Mouse (Mus musculus) intestine, postnatal 0 days (tissue): Measurements from ENCODE around the gene Fancm. TPM values are rescaled to one million over a fixed set of nuclear protein-coding genes. Genes with fewer than 3 reads are reported as not detected.
"Not testable (repeated sequence)": the region's sequence is repeated elsewhere in the genome, so short reads cannot be mapped to it uniquely, and the experiment has no call there.

Source experiments
- ATAC-seq: fragments of 200-750 bp; cut with Nextera tagmentation; 2 replicates; pipeline ENCODE4 v1.8.0; 2017; ENCODE audit warnings: mild to moderate bottlenecking, moderate TSS enrichment, moderate library complexity
- H3K27ac ChIP-seq: fragments of 300-500 bp; sonication (generic); 2 replicates; pipeline ENCODE4 v1.5.1; 2014; ENCODE audit warnings: mild to moderate bottlenecking, low read depth, low read length, moderate library complexity
- H3K27me3 ChIP-seq: fragments of 300-500 bp; sonication (generic); replicated peaks from 2 replicates; pipeline ENCODE4 v1.6.1; 2014; ENCODE audit warnings: low read length, mixed read lengths; ENCODE audit not compliant: control insufficient read depth, insufficient read depth
- H3K36me3 ChIP-seq: fragments of 300-500 bp; sonication (generic); 2 replicates; pipeline ENCODE4 v1.6.1; 2014; ENCODE audit warnings: mild to moderate bottlenecking, moderate library complexity; ENCODE audit not compliant: control insufficient read depth, insufficient read depth
- H3K4me1 ChIP-seq: fragments of 300-500 bp; sonication (generic); replicated peaks from 2 replicates; pipeline ENCODE4 v1.6.1; 2014; ENCODE audit warnings: antibody characterized with exemption, low read length, mixed read lengths; ENCODE audit not compliant: control insufficient read depth, insufficient read depth
- H3K4me2 ChIP-seq: fragments of 300-500 bp; sonication (generic); replicated peaks from 2 replicates; pipeline ENCODE4 v1.6.1; 2014; ENCODE audit warnings: low read depth, mild to moderate bottlenecking, moderate library complexity
- H3K4me3 ChIP-seq: fragments of 300-500 bp; sonication (generic); 2 replicates; pipeline ENCODE4 v1.5.1; 2014; ENCODE audit warnings: low read depth, low read length
- H3K9ac ChIP-seq: fragments of 300-500 bp; sonication (generic); 2 replicates; pipeline ENCODE4 v1.6.1; 2014; ENCODE audit warnings: mild to moderate bottlenecking, low read depth, low read length
- H3K9me3 ChIP-seq: fragments of 300-500 bp; sonication (generic); 2 replicates; pipeline ENCODE4 v1.6.1; 2016; ENCODE audit warnings: mixed run types; ENCODE audit not compliant: control insufficient read depth
- CTCF ChIP-seq: sonication (generic); IDR thresholded peaks from 2 replicates; pipeline ENCODE4 v1.5.1; 2016; ENCODE audit warnings: low read depth, mild to moderate bottlenecking, control low read depth, antibody characterized with exemption, moderate library complexity
- WGBS: fragments of 180-500 bp; shearing (Covaris S2); extraction: QIAGEN DNeasy Blood & Tissue Kit; methylation state at CpG from one replicate; pipeline ENCODE4 v1.1.7; 2014; 5-methylcytosine and 5-hydroxymethylcytosine counted together
- polyA plus RNA-seq: library from polyadenylated mRNA; unstranded; fragments of >200 nt; fragmentation: Nextera tagmentation; extraction: Ambion mirVana; gene quantifications from 2 replicates; pipeline ENCODE4 v1.2.1, GENCODE M21; 2015

Gene Fancm
- polyA plus RNA-seq, 1 experiment from 2014 or later: 2.1 TPM

DNA sequence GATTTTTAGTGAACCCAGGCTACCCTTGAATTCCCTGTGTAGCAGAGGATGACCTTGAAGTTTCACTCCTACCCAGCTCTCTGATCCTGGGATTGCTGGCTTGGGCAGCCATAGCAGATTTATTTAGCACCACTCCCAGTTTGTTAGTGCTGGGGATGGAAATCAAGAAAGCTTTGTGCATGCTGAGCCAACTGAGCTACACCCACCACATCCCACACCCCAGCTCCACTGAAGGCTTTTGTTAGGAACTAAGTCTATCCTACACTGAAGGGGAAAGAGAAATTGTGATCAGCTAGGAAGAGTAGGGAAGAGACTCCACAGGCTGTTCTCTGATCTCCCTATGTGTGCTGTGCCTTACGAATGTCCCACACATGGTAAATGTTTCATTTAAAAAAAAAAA lies 37.4 kb downstream of the Fancm start:
- Histone ChIP-seq H3K4me2 (no peak overlapping the region), H3K9me3 (no peaks in the 10 kb centered on the region), H3K4me1 (no peaks in the 10 kb centered on the region), H3K9ac (no peak overlapping the region), H3K27ac (no peak overlapping the region), H3K4me3 (no peak overlapping the region), H3K36me3 (peaks cover 5% of the 10 kb centered on the region; the same call in 1 of the 2 replicates), H3K27me3 (no peaks in the 10 kb centered on the region)
- TF ChIP-seq CTCF: no peak
- 96% methylated on average over 1 of the region's 1 CpGs for WGBS
- ATAC-seq: no peak

DNA sequence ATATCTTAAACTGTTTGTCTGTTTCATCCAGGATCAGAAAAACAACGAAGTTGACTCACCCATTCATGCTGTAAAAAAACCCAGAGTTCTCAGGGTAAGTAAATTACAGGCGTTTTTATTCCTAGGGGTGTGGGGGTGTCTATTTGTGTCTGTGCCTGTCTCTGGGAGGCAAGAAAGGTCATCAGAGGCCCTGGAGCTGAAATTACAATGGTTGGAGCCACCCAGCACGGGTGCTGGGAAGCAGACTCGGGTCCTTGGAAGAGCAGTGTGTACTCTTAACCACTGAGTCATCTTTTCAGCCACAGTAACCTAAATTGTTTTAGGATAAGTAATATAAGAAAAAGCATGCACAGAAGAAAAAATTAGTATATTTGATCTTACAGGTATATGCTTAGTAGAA lies 38.5 kb downstream of the Fancm start:
- Histone ChIP-seq H3K27ac (no peak overlapping the region), H3K4me3 (no peak overlapping the region), H3K27me3 (no peaks in the 10 kb centered on the region), H3K9ac (no peak overlapping the region), H3K4me1 (no peaks in the 10 kb centered on the region), H3K4me2 (no peak overlapping the region), H3K36me3 (peaks cover 6% of the 10 kb centered on the region), H3K9me3 (no peaks in the 10 kb centered on the region)
- TF ChIP-seq CTCF: no peak
- 81% methylated on average over 4 of the region's 4 CpGs for WGBS
- ATAC-seq: no peak

DNA sequence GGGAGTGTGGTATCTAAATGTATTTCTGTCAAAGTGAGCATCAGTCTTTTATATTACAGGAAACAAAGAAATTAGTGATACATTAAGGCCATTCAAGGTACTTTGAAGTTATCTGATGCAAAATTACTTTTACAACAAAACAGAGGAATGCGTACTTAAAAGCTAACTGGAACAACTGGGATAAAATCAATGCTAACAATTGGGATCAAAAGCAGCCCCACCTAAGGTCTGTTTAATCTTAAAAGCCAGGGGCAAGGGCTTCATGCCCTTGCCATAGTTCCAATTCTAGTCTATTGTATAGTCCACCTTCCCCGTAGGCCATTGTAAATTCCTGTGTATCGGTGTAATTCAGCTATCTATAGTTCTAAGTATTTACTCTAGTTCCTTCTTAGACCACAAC lies 39.6 kb downstream of the Fancm start:
- not testable (repeated sequence) for H3K27me3 ChIP-seq, H3K4me1 ChIP-seq, ATAC-seq, H3K9ac ChIP-seq, H3K27ac ChIP-seq, H3K4me2 ChIP-seq, H3K4me3 ChIP-seq, H3K9me3 ChIP-seq
- peaks cover 13% of the 10 kb centered on the region for H3K36me3 ChIP-seq
- WGBS: 72% methylated on average over 3 of the region's 3 CpGs

DNA sequence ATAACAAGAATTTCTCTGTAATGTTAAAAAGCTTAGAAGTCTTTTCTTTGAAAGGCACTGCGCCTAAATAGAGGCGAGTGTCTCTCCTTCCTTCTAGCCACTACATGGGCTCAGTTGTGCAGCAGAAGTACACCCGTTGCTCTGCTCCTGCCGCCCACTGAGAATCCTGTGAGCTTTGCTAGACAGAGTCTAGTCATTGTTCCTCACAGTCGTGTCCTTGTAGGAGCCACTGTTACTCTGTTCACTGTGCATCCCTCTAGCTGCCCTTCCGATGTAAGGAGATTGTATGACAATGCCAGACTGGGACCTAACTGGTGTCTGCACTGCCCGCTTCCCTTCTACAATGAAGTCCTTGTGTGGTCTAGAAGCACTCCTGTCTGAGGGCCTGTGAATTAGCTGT lies 43.6 kb downstream of the Fancm start:
- Histone ChIP-seq H3K9me3 (no peaks in the 10 kb centered on the region), H3K4me2 (no peak overlapping the region), H3K27ac (no peak overlapping the region), H3K9ac (no peak overlapping the region), H3K36me3 (peaks cover 29% of the 10 kb centered on the region), H3K27me3 (no peaks in the 10 kb centered on the region), H3K4me1 (no peaks in the 10 kb centered on the region), H3K4me3 (no peak overlapping the region)
- no peak for TF ChIP-seq CTCF
- WGBS: 90% methylated on average over 7 of the region's 7 CpGs
- ATAC-seq: no peak

DNA sequence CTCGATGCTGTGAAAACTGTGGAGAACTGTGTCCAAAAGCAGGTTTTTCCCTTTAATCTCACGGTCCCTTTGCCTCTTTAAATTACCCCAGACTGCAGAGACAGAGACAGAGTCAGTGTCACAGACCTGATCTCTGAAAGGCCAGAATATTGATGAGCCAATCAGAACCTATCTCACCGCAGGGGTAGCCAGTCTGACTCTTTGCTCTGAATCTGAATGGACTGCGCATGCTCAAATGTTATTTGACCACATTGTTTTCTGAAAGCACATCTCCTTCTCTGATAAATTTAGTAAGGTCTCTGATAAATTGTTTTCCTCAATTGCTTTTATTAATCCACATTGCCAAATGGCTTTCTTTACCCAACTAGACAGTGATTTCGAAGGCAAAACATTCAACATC lies 44.0 kb downstream of the Fancm start:
- no peak overlapping the region for H3K4me3 ChIP-seq
- no peaks in the 10 kb centered on the region for H3K9me3 ChIP-seq
- peaks cover 31% of the 10 kb centered on the region for H3K36me3 ChIP-seq
- no peak for ATAC-seq
- WGBS: 93% methylated on average over 5 of the region's 5 CpGs
- H3K27ac ChIP-seq: no peak overlapping the region
- no peak for TF ChIP-seq CTCF
- no peak overlapping the region for H3K4me2 ChIP-seq
- H3K27me3 ChIP-seq: no peaks in the 10 kb centered on the region
- no peaks in the 10 kb centered on the region for H3K4me1 ChIP-seq
- H3K9ac ChIP-seq: no peak overlapping the region

DNA sequence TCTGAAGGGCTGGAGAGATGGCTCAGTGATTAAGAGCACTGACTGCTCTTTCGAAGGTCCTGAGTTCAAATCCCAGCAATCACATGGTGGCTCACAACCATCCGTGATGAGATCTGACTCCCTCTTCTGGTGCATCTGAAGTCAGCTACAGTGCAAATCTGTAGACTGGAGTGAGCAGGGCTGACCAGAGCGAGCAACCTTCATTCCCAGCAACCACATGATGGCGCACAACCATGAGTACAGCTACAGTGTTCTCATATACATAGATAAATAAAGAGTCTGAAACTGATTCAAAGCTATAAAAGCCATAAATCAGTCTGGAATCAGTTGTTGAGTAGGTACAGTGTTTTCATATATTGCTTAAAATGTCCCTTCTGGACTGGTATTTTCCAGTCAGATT lies 60.7 kb downstream of the Fancm start:
- not testable (repeated sequence) for H3K27me3 ChIP-seq, H3K4me1 ChIP-seq, H3K27ac ChIP-seq, H3K9ac ChIP-seq, H3K4me3 ChIP-seq, H3K4me2 ChIP-seq, H3K9me3 ChIP-seq, ATAC-seq
- H3K36me3 ChIP-seq: peaks cover 12% of the 10 kb centered on the region
- 95% methylated on average over 4 of the region's 4 CpGs for whole genome bisulfite sequencing
